Mouse (Mus musculus) liver, adult 2 months (tissue): ENCODE measurements around the gene Tnik.

Source experiments
- CTCF ChIP-seq: fragments of 200-500 bp; IDR thresholded peaks from 2 replicates; pipeline ENCODE4 v1.5.1; 2011; ENCODE audit warnings: low read depth, low read length, control low read depth
- POLR2A ChIP-seq: fragments of 200-500 bp; IDR thresholded peaks from 2 replicates; pipeline ENCODE4 v1.6.1; 2011; ENCODE audit warnings: low read length, control low read depth; ENCODE audit not compliant: insufficient read depth; ENCODE audit errors: extremely low read depth

DNA sequence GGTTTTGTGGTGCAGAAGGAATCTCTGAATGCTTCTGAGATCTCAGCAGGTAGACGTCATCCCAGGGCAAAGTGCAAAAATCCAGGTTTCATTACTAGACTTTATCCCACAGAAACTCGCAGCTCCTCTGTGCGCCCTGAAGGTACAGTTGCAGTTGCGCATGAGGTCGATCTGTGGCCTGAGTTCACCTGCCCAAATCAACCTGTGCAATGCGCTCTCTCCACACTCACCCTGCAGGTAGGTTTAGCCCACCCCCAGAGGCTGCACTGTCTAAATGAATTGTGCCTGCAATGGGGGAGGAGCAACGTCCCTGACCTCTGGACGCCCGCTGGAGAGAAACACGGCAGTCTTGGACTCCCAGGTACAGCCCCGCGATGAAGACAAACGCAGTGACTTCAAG lies 432.6 kb downstream of the Tnik start:
- TF ChIP-seq POLR2A (no peak), CTCF (no peak)
